Mouse (Mus musculus) heart, postnatal 4 days (tissue): ENCODE data around the gene Aars2. TPM values are rescaled to one million over a fixed set of nuclear protein-coding genes. Genes with fewer than 3 reads are reported as not detected.
A peak's percentile ranks its signal among the peaks of the same experiment; 100 is the strongest.

Experiments
- DNase-seq: peaks from one replicate; pipeline ENCODE4 v3.0.0; 2021
- total RNA-seq, 2 experiments: library from RNA; stranded (reverse); gene quantifications; 2 replicates each; pipeline ENCODE4 v1.2.3; 2021

The Aars2 gene
- total RNA-seq, 2 experiments from 2014 or later: 21.5 to 21.9 TPM

DNA sequence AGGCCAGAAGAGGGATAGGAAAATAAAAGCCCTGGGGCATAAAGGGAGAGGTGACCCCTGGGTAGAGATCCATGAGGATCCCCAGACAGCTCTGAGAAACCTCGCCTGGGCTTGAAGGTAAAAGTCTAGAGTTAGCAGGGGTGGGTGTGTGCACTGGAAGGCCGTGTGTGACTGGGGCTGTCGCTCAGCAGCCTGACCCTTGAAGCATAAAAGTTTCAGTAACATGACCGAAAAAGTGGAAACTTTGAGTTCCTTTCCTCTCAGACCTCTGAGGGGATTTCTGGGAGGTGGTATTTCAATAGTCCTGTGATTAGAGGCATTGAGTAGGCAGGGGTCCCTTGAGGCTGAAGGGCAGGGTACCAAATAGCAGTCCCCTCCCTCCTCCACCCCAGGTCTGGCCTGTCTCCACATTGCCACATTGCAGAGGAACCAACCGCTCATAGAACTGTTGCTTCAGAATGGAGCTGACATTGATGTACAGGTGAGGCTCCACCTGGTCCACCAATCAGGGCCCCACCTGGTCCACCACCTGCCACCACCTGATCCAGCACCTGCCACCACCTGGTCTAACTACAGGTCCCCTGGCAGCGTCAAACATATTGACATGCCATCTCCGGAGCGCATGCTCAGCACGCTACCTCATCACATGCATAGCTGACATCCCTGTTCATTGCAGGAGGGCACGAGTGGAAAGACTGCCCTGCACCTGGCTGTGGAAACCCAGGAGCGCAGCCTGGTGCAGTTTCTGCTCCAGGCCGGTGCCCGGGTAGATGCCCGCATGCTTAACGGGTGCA is 53.3 kb downstream of the Aars2 start:
- no peak for DNase-seq

- DNase-seq: no peak
Observed at GRCm38 (mm10) chr17:45563216-45563615, 56.6 kb downstream of the Aars2 start.

DNA sequence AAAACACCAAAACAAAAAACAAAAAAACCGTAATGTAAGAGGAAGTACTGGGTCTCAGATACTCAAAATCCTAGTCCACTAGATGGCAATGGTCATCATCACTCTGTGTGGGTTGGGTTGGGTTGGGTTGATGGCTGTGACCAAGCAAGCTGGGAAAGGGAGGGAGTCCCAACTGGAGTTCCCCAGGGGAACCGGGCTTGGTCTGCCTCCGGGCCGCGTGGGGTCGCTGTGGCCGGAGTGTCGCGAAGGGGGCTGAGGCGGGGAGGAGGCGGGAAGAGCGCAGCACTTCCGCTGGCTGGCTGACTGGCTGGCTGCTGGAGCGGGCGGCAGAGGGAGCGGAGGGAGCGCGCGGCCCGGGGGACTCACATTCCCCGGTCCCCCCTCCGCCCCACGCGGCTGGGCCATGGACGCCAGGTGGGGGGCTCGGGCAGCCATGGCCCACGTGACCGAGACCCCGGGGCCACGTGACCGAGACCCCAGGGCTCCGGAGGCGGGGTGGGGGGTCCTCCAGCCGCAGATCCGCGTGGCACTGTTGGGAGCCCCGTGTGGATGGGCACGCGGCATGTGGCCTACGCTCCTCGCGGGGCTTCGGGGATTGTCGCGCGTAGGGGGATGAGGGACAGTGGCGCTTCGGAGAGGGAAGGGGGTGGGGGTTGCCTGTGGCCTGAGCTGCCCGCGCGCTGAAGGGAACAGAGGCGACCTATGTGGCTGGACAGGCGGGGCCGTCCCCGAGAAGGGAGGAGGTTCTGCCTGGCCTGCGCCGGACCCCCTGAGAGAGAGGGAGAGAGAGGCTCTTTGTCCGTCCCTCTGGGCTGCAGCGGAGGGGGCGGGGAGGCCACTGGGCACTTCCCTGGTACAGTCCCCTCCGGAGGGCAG is 57.3 kb downstream of the Aars2 start, which contains the start of gene Slc35b2:
Gene Slc35b2, plus strand, starts transcription at position 220 of the 876 bp plus-strand sequence.
- peak; percentile 98 for DNase-seq

DNA sequence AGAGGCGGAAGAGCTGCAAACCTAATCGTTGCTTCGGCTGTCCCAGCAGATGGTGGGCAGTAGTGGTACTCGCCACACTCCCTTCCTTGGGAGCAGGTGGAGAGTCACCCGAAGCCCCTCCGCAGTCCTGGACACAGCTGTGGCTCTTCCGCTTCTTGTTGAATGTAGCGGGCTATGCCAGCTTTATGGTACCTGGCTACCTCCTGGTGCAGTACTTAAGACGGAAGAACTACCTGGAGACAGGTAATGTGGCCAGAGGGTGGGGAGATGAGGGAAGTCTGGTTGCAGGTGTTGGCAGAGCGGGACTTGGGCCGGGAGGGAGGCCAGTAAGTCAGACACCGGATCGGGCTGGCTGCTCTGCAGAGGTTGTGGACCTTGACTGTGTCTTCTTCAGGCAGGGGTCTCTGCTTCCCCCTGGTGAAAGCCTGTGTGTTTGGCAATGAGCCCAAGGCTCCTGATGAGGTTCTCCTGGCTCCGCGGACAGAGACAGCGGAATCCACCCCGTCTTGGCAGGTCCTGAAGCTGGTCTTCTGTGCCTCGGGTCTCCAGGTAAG is 58.0 kb downstream of the Aars2 start:
- DNase-seq: no peak

- no peak for DNase-seq
Observed at GRCm38 (mm10) chr17:45565103-45565502, 58.5 kb downstream of the Aars2 start.

GRCm38 (mm10) chr17:45566031-45566359 is 59.4 kb downstream of the Aars2 start:
- no peak for DNase-seq

- no peak for DNase-seq
Observed at GRCm38 (mm10) chr17:45566360-45567161, 59.9 kb downstream of the Aars2 start.

GRCm38 (mm10) chr17:45567162-45567601 is 60.5 kb downstream of the Aars2 start:
- DNase-seq: no peak

DNA sequence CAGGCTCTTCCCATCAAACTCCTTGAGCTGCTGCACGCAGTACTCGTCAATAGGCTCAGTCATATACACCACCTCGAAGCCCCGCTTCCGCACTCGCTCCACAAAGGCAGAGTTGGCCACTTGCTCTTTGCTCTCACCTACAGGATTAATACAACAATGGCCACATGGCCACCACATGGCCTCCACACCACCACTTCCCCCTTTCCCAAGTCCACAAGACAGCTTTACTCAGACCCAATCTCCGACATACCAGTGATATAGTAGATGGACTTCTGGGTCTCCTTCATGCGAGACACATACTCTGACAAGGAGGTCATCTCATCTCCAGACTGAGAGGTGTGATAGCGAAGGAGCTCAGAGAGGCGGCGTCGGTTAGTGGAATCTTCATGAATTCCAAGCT is 62.3 kb downstream of the Aars2 start:
- no peak for DNase-seq

- DNase-seq: no peak
Observed at GRCm38 (mm10) chr17:45569999-45570398, 63.4 kb downstream of the Aars2 start.

Other genes starting within 250 kb of the Aars2 start
- gene Cdc5l, start 73.1 kb upstream of the Aars2 start, total RNA-seq: 10 to 100 TPM; 52.4 to 54.4 TPM
- under 1 TPM; 0.71 to 0.92 TPM for gene Spats1, start 31.4 kb upstream of the Aars2 start, total RNA-seq
- not detected for gene Tcte1, start 16.6 kb downstream of the Aars2 start, total RNA-seq
- gene Tmem151b, start 42.8 kb downstream of the Aars2 start, total RNA-seq: under 1 TPM; 0.20 to 0.24 TPM
- gene Nfkbie, start 48.9 kb downstream of the Aars2 start, total RNA-seq: 1 to 10 TPM; 1.5 to 1.9 TPM
- gene Slc35b2, start 57.0 kb downstream of the Aars2 start, total RNA-seq: 10 to 100 TPM; 37.3 to 39.2 TPM
- gene Hsp90ab1, start 66.4 kb downstream of the Aars2 start, total RNA-seq: 1,000 to 10,000 TPM; 1,093 to 1,133 TPM
- 10 to 100 TPM; 77.9 to 96.2 TPM for gene Slc29a1, start 92.8 kb downstream of the Aars2 start, total RNA-seq
- not detected for gene Mymx, start 95.3 kb downstream of the Aars2 start, total RNA-seq
- 1 to 10 TPM in 1 of 2 experiments, not detected in 1; 1.3 TPM for gene Capn11, start 152.5 kb downstream of the Aars2 start, total RNA-seq
- 10 to 100 TPM; 89.8 to 90.8 TPM for gene Mrpl14, start 179.5 kb downstream of the Aars2 start, total RNA-seq
- gene Tmem63b, start 180.1 kb downstream of the Aars2 start, total RNA-seq: 10 to 100 TPM; 74.3 to 77.1 TPM
- under 1 TPM in 1 of 2 experiments, not detected in 1; 0.97 TPM for gene 1600014C23Rik, start 227.0 kb downstream of the Aars2 start, total RNA-seq